Comparison of ENCODE assay signal across 8 mouse cellular contexts in genomic region chr1:186721846-186722245, GRCm38 (mm10). TPM values are rescaled to one million over a fixed set of nuclear protein-coding genes. Genes with fewer than 3 reads are reported as not detected.
DNase-seq lines count a peak whose midpoint lies in the region; ATAC-seq and TF ChIP-seq lines count a peak whose summit lies in the region.

No protein-coding gene starts in this region.

- peak; percentile 56 to 63 for DNase-seq in CD8-positive naive resting alpha-beta T cell, adult 2 months (ENCODE audit: low read depth in 2 of 2, low spot score in 2 of 2)
- peak; percentile 70 for DNase-seq in c-Kit-positive CD71-negative TER-119-negative erythroid progenitor cells, embryonic 14.5 days (ENCODE audit: low read depth)
- DNase-seq in forebrain, embryonic 10.5 days (ENCODE audit: extremely low spot score, low spot score) = peak; percentile 79
- DNase-seq in heart, postnatal 0 days (ENCODE audit: low spot score) = peak; percentile 63
- DNase-seq in kidney, postnatal 4 days = peak; percentile 89 to 90

- no peak overlapping the region for H3K27ac ChIP-seq in forebrain, embryonic 10.5 days
- no peak overlapping the region for H3K27ac ChIP-seq in heart, postnatal 0 days (ENCODE audit: low read depth)
- no peak overlapping the region for H3K27ac ChIP-seq in liver, embryonic 15.5 days (replicated peaks)
- H3K27ac ChIP-seq in neural tube, embryonic 12.5 days = no peak overlapping the region
- H3K27ac ChIP-seq in stomach, embryonic 16.5 days (ENCODE audit: low read length) = no peak overlapping the region

- TF ChIP-seq CTCF in heart, postnatal 0 days (IDR thresholded peaks at IDR 0.05; ENCODE audit: low read depth) = peak; percentile 99

- no peak overlapping the region for H3K4me2 ChIP-seq in heart, postnatal 0 days (ENCODE audit: low read depth, low read length)
- no peak overlapping the region for H3K4me2 ChIP-seq in liver, embryonic 15.5 days
- no peak overlapping the region for H3K4me2 ChIP-seq in neural tube, embryonic 12.5 days (replicated peaks)
- H3K4me2 ChIP-seq in stomach, embryonic 16.5 days (ENCODE audit: low read depth, low read length) = no peak overlapping the region

- H3K27me3 ChIP-seq in forebrain, embryonic 10.5 days (ENCODE audit: poor library complexity, severe bottlenecking) = no peaks in the 10 kb centered on the region
- no peaks in the 10 kb centered on the region for H3K27me3 ChIP-seq in heart, postnatal 0 days (ENCODE audit: control insufficient read depth, insufficient read depth, low read length)
- no peaks in the 10 kb centered on the region for H3K27me3 ChIP-seq in liver, embryonic 15.5 days
- no peaks in the 10 kb centered on the region for H3K27me3 ChIP-seq in neural tube, embryonic 12.5 days (replicated peaks)
- no peaks in the 10 kb centered on the region for H3K27me3 ChIP-seq in stomach, embryonic 16.5 days (ENCODE audit: control insufficient read depth, insufficient read depth, low read length)

- H3K4me3 ChIP-seq in forebrain, embryonic 10.5 days = no peak overlapping the region
- no peak overlapping the region for H3K4me3 ChIP-seq in heart, postnatal 0 days (ENCODE audit: low read depth, low read length)
- H3K4me3 ChIP-seq in liver, embryonic 15.5 days (replicated peaks) = no peak overlapping the region
- no peak overlapping the region for H3K4me3 ChIP-seq in neural tube, embryonic 12.5 days
- no peak overlapping the region for H3K4me3 ChIP-seq in stomach, embryonic 16.5 days (replicated peaks; ENCODE audit: low read length)

- no peak for TF ChIP-seq EP300 in heart, postnatal 0 days (IDR thresholded peaks at IDR 0.05; ENCODE audit: low read depth)

- ATAC-seq in heart, postnatal 0 days (ENCODE audit: insufficient read depth, low read depth) = peak; percentile 62
- peak; percentile 38; the same call in 1 of the 2 replicates for ATAC-seq in liver, embryonic 15.5 days (ENCODE audit: insufficient read depth)
- peak; percentile 61 for ATAC-seq in neural tube, embryonic 12.5 days (ENCODE audit: low FRiP score, low read depth)
- peak; percentile 47; the same call in 1 of the 2 replicates for ATAC-seq in stomach, embryonic 16.5 days (ENCODE audit: insufficient read depth, low FRiP score)

- no peaks in the 10 kb centered on the region for H3K9me3 ChIP-seq in forebrain, embryonic 10.5 days
- no peaks in the 10 kb centered on the region for H3K9me3 ChIP-seq in heart, postnatal 0 days (replicated peaks; ENCODE audit: control insufficient read depth, low read length)
- no peaks in the 10 kb centered on the region for H3K9me3 ChIP-seq in liver, embryonic 15.5 days (replicated peaks)
- H3K9me3 ChIP-seq in neural tube, embryonic 12.5 days = no peaks in the 10 kb centered on the region
- H3K9me3 ChIP-seq in stomach, embryonic 16.5 days (replicated peaks; ENCODE audit: control insufficient read depth, low read length) = no peaks in the 10 kb centered on the region

- no peaks in the 10 kb centered on the region for H3K4me1 ChIP-seq in forebrain, embryonic 10.5 days
- no peaks in the 10 kb centered on the region for H3K4me1 ChIP-seq in heart, postnatal 0 days (ENCODE audit: control insufficient read depth, insufficient read depth)
- H3K4me1 ChIP-seq in liver, embryonic 15.5 days (replicated peaks) = no peaks in the 10 kb centered on the region
- H3K4me1 ChIP-seq in neural tube, embryonic 12.5 days = no peaks in the 10 kb centered on the region
- no peaks in the 10 kb centered on the region for H3K4me1 ChIP-seq in stomach, embryonic 16.5 days (ENCODE audit: control insufficient read depth, insufficient read depth, low read length)

- 42% methylated on average over 12 of the region's 12 CpGs for WGBS in forebrain, embryonic 10.5 days
- WGBS in heart, postnatal 0 days = 32% methylated on average over 12 of the region's 12 CpGs
- 34% methylated on average over 12 of the region's 12 CpGs for WGBS in liver, embryonic 15.5 days (ENCODE audit: insufficient replicate concordance)
- WGBS in neural tube, embryonic 12.5 days = 39% methylated on average over 12 of the region's 12 CpGs
- WGBS in stomach, embryonic 16.5 days = 30% methylated on average over 12 of the region's 12 CpGs

- H3K9ac ChIP-seq in heart, postnatal 0 days (replicated peaks; ENCODE audit: low read depth, low read length) = no peak overlapping the region
- H3K9ac ChIP-seq in liver, embryonic 15.5 days = no peak overlapping the region
- H3K9ac ChIP-seq in neural tube, embryonic 12.5 days = no peak overlapping the region
- H3K9ac ChIP-seq in stomach, embryonic 16.5 days (ENCODE audit: low read length) = no peak overlapping the region

- peaks cover 45% of the 10 kb centered on the region for H3K36me3 ChIP-seq in forebrain, embryonic 10.5 days (replicated peaks)
- peaks cover 22% of the 10 kb centered on the region for H3K36me3 ChIP-seq in heart, postnatal 0 days (replicated peaks; ENCODE audit: control insufficient read depth, insufficient read depth, low read length)
- H3K36me3 ChIP-seq in liver, embryonic 15.5 days (replicated peaks) = peaks cover 18% of the 10 kb centered on the region
- peaks cover 12% of the 10 kb centered on the region; the same call in 1 of the 2 replicates for H3K36me3 ChIP-seq in neural tube, embryonic 12.5 days
- H3K36me3 ChIP-seq in stomach, embryonic 16.5 days (ENCODE audit: control insufficient read depth, insufficient read depth, low read length) = peaks cover 4% of the 10 kb centered on the region; the same call in 1 of the 2 replicates

RNA-seq across cellular contexts. Expression of gene Tgfb2, which starts 16.1 kb away (rescaled TPM):
- polyA plus RNA-seq in forebrain, embryonic 10.5 days (2016; fragmentation: Nextera tagmentation; extraction: Ambion mirVana) = 10.6 and 13.1 TPM in 2 replicates
- 14.8 and 17.7 TPM in 2 replicates for total RNA-seq in heart, postnatal 0 days (2014; rRNA removed; ENCODE audit: low replicate concordance)
- polyA plus RNA-seq in heart, postnatal 0 days (2015; fragmentation: Nextera tagmentation; extraction: Ambion mirVana) = 19.9 and 21.0 TPM in 2 replicates
- 1.5 TPM in 2 replicates for polyA plus RNA-seq in liver, embryonic 15.5 days (2015; fragmentation: Nextera tagmentation; extraction: Ambion mirVana)
- 27.6 and 32.4 TPM in 2 replicates for polyA plus RNA-seq in neural tube, embryonic 12.5 days (2016; fragmentation: Nextera tagmentation; extraction: Ambion mirVana)
- 24.3 and 24.5 TPM in 2 replicates for polyA plus RNA-seq in stomach, embryonic 16.5 days (2015; fragmentation: Nextera tagmentation; extraction: Ambion mirVana)

RNA-seq across cellular contexts. Expression of gene Rrp15, which starts 27.3 kb away (rescaled TPM):
- polyA plus RNA-seq in forebrain, embryonic 10.5 days (2016; fragmentation: Nextera tagmentation; extraction: Ambion mirVana) = 101 and 104 TPM in 2 replicates
- 1.6 and 4.7 TPM in 2 replicates for total RNA-seq in heart, postnatal 0 days (2014; rRNA removed; ENCODE audit: low replicate concordance)
- 19.2 and 21.8 TPM in 2 replicates for polyA plus RNA-seq in heart, postnatal 0 days (2015; fragmentation: Nextera tagmentation; extraction: Ambion mirVana)
- polyA plus RNA-seq in liver, embryonic 15.5 days (2015; fragmentation: Nextera tagmentation; extraction: Ambion mirVana) = 21.3 and 25.9 TPM in 2 replicates
- 41.7 and 49.1 TPM in 2 replicates for polyA plus RNA-seq in neural tube, embryonic 12.5 days (2016; fragmentation: Nextera tagmentation; extraction: Ambion mirVana)
- 51.1 and 53.7 TPM in 2 replicates for polyA plus RNA-seq in stomach, embryonic 16.5 days (2015; fragmentation: Nextera tagmentation; extraction: Ambion mirVana)
